Mouse (Mus musculus) liver, embryonic 14.5 days (tissue): ENCODE measurements around the gene Aqp9.

ENCODE experiments used
- CTCF ChIP-seq: IDR thresholded peaks from 2 replicates; pipeline ENCODE4 v1.5.1; 2016; ENCODE audit warnings: antibody characterized with exemption, low read depth, control low read depth
- EP300 ChIP-seq: IDR thresholded peaks from 2 replicates; pipeline ENCODE4 v1.6.1; 2016; ENCODE audit warnings: antibody characterized with exemption, low read depth

DNA sequence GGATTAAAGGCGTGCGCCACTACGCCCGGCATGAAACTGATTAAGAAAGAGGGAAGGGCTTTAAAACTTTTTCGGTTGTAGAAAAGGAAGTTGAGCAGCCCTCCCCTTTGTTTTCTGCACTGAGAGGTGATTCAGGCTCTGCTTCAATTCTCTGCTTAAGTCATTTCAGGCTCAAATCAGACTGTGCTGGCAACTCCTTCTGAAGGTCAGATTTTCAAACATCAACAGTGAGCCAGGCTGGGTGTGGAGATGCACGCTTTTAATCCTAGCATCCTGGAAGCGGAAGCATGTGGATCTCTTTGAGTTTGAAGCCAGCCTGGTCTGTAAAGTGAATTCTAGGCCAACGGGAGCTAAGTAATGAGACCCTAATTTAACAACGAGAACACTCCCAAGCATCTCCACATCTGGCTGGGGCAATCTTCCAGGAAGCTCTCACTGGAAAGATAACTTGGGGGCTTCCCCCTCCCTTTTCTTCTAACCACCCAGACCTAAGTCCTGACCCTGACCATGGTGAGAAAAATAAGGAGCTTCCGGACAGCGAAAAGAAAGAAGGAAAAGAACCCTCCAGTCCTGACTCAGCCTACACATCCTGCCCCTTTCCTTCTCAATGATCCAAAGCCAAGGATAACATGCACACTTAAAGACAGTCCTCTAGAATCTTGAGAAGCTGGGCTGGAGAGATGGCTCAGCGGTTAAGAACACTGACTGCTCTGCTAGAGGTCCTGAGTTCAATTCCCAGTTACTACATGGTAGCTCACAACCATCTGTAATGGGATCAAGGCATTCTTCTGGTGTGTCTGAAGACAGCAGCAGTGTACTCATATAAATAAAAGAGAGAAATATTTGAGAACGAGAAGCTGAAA lies 7.4 kb downstream of the Aqp9 start:
- TF ChIP-seq CTCF (no peak), EP300 (no peak)
